Mouse (Mus musculus): ENCODE measurements around the gene Dkc1.

DNA sequence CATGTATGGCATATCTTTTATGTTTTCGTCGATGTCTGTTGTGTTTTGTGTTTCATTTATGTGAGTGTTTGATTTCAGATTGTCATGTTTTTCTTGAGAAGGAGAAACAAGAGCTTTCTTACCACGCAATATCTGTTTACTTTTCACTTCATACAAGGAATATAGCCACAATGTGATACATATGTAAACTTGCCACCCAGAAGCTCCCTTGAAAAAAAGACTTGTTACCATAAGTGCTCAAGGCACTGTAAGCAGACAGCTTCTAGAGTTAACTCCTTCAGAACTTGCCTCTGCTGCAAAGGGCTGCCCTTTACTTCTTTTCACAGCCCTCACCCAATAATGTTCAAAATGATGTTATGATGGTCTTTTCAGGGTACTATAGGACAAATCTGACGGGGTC lies 52.8 kb downstream of the Dkc1 start:
- TF ChIP-seq CTCF (IDR thresholded peaks at IDR 0.05; ENCODE audit: borderline replicate concordance, control insufficient read depth, extremely low read depth, insufficient read depth, low read length, poor library complexity): no peak
- no peak for TF ChIP-seq POLR2A (IDR thresholded peaks at IDR 0.05; ENCODE audit: control insufficient read depth, extremely low read depth, insufficient read depth, low read length, poor library complexity)

Data from thymus, adult 2 months (tissue).